Mouse (Mus musculus) ES-Bruce4 (cell line): Measurements from ENCODE around the gene Akap13.

Experiments
- CTCF ChIP-seq: IDR thresholded peaks from one replicate; pipeline ENCODE4 v1.8.1; 2011; ENCODE audit warnings: low read depth, low read length
- EP300 ChIP-seq: IDR thresholded peaks from 2 replicates; pipeline ENCODE4 v1.6.1; 2011; ENCODE audit warnings: low read depth, low read length; ENCODE audit not compliant: insufficient read depth

GRCm38 (mm10) chr7:75709936-75710335 lies 254.6 kb downstream of the Akap13 start:
- TF ChIP-seq CTCF (no peak), EP300 (no peak)
